Mouse (Mus musculus): ENCODE data around the gene Dusp12.

Gene Dusp12

DNA sequence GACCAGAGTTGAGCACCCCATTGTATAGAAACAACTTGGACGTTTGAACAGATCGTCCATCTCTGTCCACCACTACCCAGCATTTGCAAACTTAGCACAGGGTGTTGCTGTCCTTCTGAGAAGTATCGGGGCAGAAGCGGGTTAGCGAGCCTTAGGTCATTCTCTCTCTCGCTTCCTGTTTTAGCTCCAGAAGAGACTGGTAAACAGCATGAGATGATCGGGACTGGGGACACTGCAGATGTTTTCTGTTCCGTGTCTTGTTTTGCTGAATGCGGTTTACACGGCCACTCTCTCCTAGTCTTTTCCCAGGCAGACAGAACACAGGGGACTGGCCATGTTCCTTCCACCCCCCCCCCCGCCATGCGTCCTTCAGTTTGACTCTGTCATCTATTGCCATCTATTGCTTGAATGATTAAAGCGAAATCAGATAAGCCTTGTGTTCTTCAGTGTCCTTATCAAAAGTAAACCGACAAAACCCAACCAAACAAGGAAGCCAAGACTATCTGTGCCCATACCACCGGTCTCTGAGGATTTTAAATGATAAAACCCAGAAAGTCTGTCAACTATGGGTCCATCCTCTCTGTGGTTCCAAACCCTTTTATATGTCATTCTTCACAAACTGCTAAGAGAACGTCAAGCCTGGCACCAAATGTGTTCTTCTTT is 13.2 kb upstream of the Dusp12 start:
- DNase-seq (ENCODE audit: low spot score), result no peak

DNA sequence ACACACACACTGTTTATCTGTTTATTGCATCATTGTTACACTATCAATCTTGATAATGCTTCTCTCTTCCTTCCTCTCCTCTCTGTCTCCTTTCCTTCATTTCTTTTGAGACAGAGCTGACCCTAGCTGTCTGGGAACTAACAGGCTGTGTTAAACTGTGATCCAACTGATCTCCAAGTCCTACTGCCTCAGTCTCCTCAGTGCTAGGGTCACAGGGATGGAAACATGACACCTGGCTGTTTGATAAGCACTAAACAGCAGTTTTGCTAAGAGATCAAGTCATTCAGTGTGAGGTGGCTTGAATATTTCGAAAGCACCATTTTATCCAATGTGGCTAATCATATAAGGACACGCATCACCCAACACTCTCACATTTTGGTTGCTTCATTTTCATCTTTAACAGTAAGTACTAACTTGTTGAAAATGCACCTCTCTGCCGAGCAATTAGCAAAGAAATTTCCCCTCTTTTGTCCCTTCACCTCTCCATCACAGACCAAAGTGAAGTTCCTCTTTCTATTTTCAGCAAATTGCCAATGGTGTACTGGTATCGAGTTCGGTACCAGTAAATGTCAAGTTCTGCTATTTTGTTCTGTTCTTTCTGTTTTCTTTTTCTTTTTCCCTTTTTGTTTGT is 11.4 kb upstream of the Dusp12 start:
- DNase-seq (ENCODE audit: low spot score), result no peak

DNA sequence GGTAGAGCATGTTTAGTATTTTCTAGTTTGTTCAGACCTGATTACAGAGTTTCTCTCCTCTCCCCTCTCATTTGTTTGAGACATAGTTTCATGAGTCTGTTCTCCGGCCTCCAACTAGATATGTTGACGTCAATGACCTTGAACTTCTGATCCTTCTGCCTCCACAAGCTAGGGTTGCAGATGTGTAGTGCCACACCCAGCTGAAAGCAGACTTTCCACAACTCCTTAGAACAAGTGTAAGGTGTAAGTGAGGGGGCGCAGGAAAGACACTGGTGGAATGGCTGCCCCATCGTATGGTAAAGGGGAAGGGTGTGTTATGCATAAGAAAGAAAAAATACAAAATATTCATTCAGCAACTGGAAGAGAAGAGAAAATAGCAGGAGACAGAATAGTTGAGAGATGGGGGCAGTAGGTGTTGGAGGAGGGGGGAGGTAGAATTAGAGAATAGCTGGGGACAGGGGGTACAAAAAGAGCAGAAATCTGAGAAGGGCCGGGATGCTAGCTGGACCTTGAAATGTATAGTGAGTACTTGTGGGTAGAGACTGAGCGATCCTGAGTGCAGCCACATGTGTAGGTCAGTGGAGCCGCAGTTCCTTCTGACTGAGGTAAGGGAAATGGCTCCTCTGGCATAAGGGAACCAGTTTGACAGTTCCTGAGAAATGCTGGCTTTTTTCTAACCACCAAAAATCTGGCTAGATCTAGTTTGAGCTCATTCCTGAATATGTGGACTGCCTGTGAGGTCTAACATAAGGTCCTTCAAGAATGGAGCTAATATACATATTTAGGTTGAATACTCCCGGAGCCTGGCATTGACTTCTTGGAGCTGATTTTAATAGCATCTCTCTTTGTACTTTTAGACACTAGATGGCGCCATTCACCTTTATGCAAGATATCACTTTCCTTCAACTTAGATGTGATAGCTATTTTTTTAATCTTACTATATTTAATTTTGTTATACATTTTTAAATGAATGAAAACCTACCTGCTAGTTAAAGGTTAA is 9.6 kb upstream of the Dusp12 start:
- DNase-seq (ENCODE audit: low spot score), result no peak

DNA sequence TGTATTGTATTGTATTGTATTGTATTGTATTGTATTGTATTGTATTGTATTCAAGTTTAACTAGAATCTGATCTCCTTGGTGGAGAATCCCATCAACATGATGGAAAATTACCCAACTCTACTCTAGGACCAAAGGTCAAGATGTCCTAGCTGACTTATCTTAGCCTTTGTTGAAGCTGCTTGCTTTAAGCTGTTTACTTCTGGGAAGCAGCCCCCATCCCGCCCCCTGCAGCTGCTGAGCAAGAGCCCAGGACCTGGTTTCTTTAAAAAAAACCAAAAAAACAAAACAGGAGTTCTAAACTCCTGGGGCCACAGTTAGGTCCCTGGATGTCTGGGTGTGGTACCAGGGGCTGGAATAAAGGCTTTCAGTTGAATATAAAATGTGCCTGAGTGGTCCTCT is 6.9 kb upstream of the Dusp12 start:
- DNase-seq (ENCODE audit: low spot score), result no peak

DNA sequence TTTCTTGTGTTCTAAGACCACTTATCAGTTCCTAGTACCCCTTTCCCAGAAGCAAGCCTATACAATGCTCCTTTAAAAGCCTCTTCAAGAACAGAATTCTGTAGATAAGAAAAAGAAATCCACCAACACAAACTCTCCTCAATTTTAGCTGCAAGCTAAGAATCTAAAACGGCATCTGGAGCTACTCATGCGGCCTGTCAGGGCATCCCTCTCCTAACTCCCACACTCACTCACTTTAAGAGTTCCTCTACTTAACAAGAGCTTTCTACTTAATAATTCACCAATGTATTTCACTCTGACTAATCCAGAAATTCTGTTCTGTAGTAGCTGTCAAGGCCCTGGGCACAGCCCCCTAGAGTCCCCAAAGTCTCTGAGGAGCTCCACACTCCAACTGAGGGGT is 6.3 kb upstream of the Dusp12 start:
- DNase-seq (ENCODE audit: low spot score), result no peak

DNA sequence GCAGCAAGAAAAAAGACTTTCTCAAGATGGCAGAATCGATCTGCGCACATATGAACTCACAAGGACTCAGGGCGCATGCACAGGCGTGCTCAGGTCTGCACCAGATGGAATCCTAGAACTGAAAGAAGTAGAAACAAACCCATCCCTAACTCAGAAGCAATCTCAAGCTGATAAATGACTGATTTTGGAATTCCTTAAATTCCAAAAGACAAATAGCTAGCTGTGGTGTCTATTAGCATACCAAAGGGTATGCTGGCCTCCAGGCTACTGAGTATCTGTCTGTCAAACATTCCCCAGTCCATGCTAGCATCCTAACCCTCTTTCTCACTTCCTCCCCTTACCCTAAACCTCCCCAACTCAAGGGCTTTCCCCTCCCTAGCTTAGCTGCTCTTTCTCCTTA is 4.0 kb upstream of the Dusp12 start:
- DNase-seq (ENCODE audit: low spot score), result no peak

DNA sequence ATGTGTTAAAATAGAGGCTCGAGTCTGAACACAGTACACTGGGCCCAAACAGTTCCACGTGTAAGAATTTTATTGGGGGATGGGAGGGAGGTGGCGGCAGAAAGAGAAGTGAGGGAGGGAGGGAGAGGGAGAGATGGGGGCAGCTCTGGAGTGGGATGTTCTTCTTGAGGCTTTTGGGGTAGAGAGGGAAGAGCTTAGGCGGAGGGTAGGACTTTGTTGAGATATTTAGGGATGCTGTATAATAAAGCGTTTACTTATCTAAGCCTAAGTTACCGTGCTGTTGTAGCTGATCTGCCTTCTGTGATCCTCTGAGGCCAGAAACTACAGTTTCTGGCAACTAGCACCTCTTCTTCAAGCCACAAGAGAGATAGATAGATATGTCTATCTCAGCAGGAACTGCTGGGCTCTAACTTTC is 711 bp upstream of the Dusp12 start:
- no peak for DNase-seq (ENCODE audit: low spot score)

DNA sequence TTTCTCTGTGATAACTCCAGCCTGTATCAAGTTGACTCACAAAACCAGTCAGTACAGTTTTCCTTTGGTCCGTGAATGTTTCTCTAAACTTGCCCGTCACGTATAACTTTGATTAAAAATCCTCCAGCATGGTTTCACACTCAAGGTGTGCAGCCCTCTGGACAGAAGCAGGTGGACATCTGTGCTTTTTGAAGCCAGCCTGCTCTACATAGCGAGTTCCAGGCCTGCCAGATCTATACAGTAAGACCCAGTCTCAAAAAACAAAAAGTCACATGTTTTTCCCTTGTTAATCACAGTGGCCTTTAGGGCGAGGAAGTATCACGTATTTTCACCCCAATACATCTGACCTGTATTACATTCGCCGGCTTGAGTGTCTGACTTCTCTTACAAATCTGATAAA is 950 bp downstream of the Dusp12 start:
- DNase-seq (ENCODE audit: low spot score), result no peak

DNA sequence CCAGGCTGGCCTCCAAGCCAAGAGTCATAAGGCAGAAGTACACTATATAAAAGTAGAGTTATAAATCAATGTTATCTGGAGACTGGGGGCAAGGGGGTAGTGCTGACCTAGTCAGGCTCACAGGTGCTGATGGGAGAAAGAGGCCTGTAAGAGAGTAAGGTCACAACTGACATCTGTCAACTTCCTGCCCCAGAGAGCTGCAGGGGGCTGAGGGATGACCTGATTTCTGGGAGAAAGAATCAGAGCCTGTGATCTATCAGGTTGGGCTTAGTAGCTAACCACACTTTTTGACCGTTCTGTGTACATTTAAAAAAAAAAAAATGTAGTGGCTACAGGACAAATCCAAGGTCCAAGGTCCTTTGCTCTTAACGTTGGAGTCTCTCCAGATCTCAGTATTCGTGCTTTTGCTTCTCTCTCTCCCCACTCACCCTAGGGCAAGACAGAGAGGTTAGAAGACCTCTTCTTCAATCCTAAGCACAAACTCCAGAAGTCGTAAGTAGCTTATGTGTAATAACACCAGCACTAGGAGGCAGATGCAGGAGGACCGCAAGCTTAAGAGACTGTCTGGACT is 2.3 kb downstream of the Dusp12 start:
- peak; percentile 65 for DNase-seq (ENCODE audit: low spot score)

DNA sequence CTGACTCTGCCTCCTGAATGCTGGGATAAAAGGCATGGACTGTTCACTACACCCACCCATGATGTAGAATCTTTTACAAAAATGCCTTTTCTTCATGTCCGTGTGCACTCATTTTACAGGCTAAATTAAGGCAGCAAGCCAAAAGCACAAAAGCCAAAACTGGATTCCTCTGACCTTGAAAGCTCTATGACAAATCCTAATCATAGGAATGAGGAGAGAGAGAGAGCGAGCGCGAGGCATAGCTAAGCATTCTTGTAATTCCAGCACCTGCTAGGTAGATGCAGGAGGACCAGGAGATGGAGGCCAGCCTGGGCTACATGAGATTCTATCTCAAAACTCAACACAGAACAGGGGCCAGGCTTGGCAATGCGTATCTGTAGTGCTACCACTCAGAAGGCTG is 8.4 kb downstream of the Dusp12 start:
- DNase-seq (ENCODE audit: low spot score), result no peak

DNA sequence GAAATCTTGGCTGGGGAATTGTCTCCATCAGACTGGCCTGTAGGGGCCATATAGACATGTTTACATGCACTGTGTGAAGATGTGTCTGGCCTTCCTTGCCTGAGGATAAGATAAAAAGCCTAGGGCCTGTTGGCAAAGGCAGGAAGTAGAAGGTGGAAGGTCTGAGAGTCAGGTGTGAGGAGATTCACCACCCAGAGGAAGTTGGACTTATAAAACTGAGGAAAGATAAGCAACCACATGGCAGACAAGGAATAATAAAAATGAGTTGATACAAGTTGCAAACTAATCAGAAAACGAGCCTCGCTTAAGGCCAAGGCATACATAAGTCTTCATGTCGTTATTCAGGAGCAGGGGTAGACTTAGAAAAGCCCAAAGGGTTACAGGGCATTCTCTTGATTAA is 9.7 kb downstream of the Dusp12 start:
- no peak for DNase-seq (ENCODE audit: low spot score)

DNA sequence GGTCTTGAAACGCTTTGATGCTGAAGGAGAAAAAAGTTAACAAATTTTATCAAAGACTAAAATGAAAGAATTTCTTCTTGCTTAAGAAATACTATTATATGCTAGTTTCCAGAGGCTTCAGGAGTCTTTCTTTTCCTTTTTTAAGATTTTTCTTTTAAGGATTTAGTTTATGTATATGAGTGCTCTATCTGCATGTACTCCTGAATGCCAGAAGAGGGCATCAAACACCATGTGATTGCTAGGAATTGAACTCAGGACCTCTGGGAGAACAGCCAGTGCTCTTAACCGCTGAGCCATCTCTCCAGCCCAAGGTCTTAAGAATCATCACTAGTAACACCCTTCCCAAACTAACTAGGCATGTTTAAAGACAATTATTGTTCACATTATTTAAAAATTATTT is 13.4 kb downstream of the Dusp12 start:
- no peak for DNase-seq (ENCODE audit: low spot score)

DNA sequence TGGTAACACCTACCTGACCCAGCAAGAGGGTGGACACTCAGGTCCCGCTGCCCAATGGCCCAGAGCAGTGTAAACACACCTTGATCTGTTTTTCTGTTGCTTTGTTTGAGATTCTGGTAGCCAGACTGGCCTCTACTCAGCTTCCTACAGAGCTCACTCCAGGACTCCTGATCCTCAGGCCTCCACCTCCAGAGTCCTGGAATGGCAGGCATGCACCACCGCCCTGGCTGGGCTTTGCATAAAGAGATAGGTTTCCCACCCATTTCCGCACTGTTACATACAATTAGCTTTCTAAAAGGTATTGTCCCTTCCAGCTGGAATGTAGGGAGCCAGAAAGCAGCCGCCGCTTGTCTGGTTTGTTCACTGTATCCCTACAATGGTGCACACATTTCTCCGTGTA is 13.9 kb downstream of the Dusp12 start:
- DNase-seq (ENCODE audit: low spot score), result no peak

DNA sequence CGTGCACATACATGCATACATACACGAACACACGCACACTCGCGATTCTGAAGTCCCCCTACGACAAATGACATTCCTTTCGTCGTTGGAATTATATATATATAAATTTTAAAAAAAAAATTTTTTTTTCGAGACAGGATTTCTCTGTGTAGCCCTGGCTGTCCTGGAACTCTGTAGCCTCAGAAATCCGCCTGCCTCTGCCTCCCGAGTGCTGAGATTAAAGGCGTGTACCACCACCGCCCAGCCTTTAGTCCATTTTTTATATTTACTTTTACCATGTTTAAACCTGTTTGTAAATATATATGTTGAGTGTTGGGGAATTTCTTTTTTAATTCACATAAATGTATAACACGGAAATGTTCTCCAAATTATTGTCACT is 16.4 kb downstream of the Dusp12 start:
- no peak for DNase-seq (ENCODE audit: low spot score)

DNA sequence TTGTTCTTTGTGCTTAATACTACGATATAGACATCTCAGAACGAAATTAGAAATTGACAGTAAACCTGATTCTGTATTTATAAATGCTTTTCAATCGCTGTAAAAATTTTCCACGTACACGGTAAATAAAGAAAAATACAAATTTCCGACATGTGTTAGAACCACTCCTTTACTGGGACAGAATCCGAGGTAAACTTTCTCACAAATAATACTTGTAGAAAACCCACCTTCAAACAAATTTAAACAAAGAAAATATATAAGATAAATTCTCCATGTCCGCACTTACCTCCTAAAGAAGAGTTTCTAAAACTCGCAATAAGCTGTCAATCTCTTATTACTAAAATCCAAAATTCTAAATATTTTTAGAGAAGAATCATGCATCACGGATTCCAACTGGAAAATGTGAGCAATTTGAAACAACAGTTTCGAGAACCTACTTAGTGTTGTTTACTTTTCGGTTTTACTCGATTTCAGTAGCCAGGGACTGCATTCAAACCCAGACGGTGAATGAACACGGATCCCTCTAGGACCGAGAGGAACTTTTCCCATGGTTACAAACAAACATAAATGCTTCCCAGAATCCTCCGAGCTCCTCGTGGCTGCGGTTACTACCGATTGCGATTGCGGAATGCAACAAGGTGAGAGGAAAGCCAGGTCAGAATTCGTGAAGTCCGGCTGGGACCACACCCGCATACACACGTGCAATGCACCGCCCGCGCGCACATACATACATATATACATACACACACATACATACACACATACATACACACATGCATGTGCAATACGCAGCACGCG is 17.0 kb downstream of the Dusp12 start:
- DNase-seq (ENCODE audit: low spot score), result peak; percentile 85

DNA sequence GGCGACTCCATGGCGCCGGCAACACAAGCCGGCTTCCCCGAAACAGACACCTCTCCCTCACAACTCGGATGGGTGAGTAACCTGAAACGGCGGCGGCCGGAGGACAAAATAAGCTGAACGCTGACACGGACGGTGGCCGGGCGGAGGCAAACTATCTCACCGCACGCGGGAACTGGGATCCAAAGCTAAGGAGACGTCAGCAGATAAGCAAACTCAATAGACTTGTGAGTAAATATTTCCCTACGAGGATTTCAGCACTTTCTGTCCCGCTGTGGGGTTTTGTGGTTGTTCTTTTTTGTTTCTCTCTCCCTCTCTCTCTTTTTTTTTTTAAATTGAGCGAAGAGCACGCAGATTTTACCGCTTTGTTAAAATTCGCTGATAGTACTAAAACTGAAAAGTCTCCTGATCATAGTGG is 17.6 kb downstream of the Dusp12 start, which contains the start of gene Atf6:
Atf6 (minus strand) TSS at position 81 of the 415 bp plus-strand sequence.
- DNase-seq (ENCODE audit: low spot score), result peak; percentile 96

DNA sequence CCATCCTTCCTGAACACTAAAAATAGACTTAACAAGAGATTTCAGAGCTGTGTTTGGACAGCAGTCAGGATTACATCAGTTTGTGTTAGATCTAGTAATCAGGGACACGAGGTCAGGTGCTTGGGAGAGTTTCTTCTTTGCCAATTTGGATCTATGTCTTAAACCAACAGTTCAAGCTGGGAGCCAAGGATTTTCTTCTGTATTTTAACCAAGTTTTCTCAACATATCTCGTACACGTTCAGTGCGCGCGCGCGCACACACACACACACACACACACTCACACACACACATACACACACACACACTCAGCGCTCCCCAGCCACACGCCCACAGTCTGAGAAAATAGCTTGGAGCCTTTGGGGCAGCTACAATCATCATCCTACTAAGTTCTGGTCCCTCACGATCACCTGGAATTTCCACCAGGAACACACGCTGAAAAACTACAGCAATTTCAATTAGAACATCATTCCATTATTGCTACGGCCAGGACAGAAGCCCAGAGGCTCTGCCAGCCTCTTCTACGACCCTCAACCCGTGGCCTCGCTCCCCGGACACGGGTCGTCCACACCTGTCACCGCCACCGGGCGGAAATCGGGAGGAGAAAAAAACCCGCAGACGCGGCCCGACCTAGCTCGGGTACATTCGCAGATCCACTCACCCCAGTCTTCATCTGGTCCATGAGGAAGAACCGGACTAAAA is 18.2 kb downstream of the Dusp12 start:
- DNase-seq (ENCODE audit: low spot score), result no peak

DNA sequence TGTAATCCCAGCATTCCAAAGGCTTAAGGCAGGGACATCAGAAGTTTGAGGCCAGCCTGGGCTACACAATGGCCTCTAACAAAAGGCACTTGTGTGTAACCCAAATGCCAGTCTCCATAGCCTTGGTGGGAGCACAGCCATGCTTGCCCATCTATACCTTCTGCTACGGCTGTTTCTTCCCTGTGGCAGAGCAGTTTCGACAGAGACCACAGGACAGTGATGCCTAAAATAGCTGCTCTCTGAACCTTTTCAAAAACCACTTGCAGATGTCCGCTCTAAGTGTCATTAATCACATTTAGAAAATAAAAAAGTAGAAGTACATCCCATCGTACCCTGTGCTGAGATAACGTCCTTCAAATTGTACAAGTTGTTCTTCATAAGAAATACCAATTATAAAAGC is 19.9 kb downstream of the Dusp12 start:
- no peak for DNase-seq (ENCODE audit: low spot score)

DNA sequence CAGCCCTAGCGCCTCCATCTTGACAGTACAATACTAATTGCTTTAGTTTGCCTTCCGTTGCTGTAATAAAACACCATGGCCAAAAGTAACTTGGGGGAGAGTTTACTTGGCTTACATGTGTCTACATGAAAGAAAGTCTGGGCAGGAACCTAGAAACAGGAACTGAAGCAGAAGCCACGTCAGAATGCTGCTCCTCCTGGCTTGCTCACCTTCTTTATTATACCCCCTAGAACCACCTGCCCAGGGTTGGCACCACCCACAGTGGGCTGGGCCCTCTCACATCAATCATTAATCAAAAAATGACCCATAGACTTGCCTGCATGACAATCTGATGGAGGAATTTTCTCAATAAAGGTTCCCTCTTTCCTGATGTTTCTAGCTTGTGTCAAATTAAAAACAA is 20.6 kb downstream of the Dusp12 start:
- no peak for DNase-seq (ENCODE audit: low spot score)

DNA sequence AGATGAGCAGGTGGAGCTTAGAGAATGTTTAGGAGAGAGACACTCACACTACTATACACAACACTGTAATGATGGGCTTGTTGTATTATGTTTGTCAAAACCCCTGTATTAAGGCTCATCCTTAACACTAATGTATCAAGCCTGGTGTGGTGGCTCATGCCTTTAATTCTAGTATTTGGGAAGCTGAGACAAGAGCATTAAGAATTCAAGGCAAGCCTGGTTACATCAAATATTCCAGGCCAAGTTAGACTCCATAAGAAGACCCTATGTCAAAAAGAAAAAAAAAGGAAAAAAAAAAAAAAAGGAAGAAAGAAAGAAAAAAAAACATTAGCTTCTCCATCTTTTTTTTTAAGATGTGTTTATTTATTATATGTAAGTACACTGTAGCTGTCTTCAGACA is 21.1 kb downstream of the Dusp12 start:
- no peak for DNase-seq (ENCODE audit: low spot score)

DNA sequence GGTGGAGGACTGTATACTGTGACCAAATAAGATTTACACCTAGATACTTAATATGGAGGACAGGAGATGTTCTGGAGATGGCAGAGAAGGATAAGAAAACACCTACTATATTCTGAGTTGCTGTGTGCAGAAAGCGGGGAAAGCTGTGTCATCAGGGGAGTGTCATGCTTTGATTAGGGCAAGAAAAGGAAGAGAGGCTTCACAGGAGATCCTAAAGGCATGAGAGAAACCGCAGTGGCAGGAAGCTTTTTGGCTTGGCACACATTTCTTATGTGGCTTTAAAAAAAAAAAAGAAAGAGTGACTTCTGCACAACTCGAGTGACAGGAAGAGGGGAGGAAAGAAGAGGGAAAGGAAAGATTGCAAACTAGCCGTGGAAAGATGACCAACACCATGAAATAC is 22.3 kb downstream of the Dusp12 start:
- no peak for DNase-seq (ENCODE audit: low spot score)

Data from yolk sac, embryonic 10.5 days (tissue).